Mouse (Mus musculus): ENCODE data around the gene Sox5.

GRCm38 (mm10) chr6:143916152-143916735 is 865.5 kb downstream of the Sox5 start:
- TF ChIP-seq EP300 (IDR thresholded peaks at IDR 0.05; ENCODE audit: insufficient read depth, low read depth, low read length) = no peak
- TF ChIP-seq CTCF (IDR thresholded peaks at IDR 0.05) = no peak

Measured in heart, adult 2 months (tissue).